Mouse (Mus musculus) thymus, adult 2 months (tissue): ENCODE data around the gene Rsu1. TPM values are rescaled to one million over a fixed set of nuclear protein-coding genes. Genes with fewer than 3 reads are reported as not detected.

ENCODE experiments used
- DNase-seq: peaks from one replicate; pipeline ENCODE4 v3.0.0; 2021
- H3K27ac ChIP-seq: fragments of 200-500 bp; 2 replicates; pipeline ENCODE4 v1.5.1; 2012; ENCODE audit warnings: low read length, control low read depth; ENCODE audit not compliant: control insufficient read depth, insufficient read depth
- H3K27me3 ChIP-seq: fragments of 200-500 bp; 2 replicates; pipeline ENCODE4 v1.6.1; 2012; ENCODE audit warnings: mild to moderate bottlenecking, low read length, moderate library complexity, mixed read lengths; ENCODE audit not compliant: control insufficient read depth, insufficient read depth
- H3K36me3 ChIP-seq: fragments of 200-500 bp; 2 replicates; pipeline ENCODE4 v1.6.1; 2012; ENCODE audit warnings: mild to moderate bottlenecking, low read length, moderate library complexity; ENCODE audit not compliant: control insufficient read depth, insufficient read depth
- H3K4me1 ChIP-seq: fragments of 200-500 bp; replicated peaks from 2 replicates; pipeline ENCODE4 v1.6.1; 2012; ENCODE audit warnings: low read length; ENCODE audit not compliant: control insufficient read depth, insufficient read depth
- H3K4me3 ChIP-seq: fragments of 200-500 bp; 2 replicates; pipeline ENCODE4 v1.5.1; 2012; ENCODE audit warnings: mild to moderate bottlenecking, low read length, control low read depth, moderate library complexity; ENCODE audit not compliant: control insufficient read depth, insufficient read depth
- CTCF ChIP-seq: fragments of 200-500 bp; IDR thresholded peaks from 2 replicates; pipeline ENCODE4 v1.5.1; 2012; ENCODE audit warnings: mild to moderate bottlenecking, control low read depth, low read length, moderate library complexity, borderline replicate concordance; ENCODE audit not compliant: control insufficient read depth, poor library complexity, insufficient read depth; ENCODE audit errors: extremely low read depth
- POLR2A ChIP-seq: fragments of 200-500 bp; IDR thresholded peaks from 2 replicates; pipeline ENCODE4 v1.6.1; 2012; ENCODE audit warnings: mild to moderate bottlenecking, low read length, control low read depth, moderate library complexity; ENCODE audit not compliant: control insufficient read depth, poor library complexity, insufficient read depth; ENCODE audit errors: extremely low read depth
- WGBS: fragments of 180-500 bp; shearing (Covaris S2); methylation state at CpG from one replicate; pipeline ENCODE4 v1.1.7; 2018; 5-methylcytosine and 5-hydroxymethylcytosine counted together
- polyA plus RNA-seq: library from polyadenylated mRNA; depleted of rRNA; stranded (reverse); fragments of >200 nt; gene quantifications from 2 replicates; pipeline ENCODE4 v1.2.3, GENCODE M21; 2012

The Rsu1 gene
- polyA plus RNA-seq, 1 experiment = 43.0 TPM

DNA sequence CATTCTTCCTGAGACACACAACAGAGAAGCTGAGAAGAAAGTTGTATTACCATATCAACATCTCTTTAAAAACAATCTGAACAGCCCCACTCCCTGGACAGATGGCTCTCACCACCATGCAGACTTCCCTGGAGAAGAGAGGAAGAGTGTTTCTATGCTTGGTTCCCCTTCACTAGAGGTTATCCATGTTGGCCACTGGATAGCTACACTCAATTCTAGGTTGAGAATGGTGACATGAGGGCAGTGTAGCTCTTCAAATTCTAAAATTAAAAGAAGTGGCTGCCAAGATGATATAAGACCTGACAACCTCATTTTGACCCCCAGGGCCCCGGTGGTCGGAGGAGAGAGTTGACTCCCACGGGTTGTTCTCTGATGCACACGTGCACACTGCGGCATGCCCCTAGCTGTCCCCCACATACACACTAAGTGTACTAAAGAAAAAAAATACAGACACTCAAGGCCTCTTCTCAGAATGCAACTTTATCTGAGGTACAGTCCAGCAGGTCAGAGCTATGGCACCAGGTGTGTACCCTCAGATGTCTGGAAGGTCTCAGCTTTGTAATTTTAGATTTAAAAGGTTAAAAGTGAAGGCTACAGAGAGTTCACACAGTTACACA is 179.7 kb downstream of the Rsu1 start:
- no peak for DNase-seq
- 93% methylated on average over 5 of the region's 5 CpGs for WGBS
- H3K4me3 ChIP-seq = no peak overlapping the region
- TF ChIP-seq POLR2A (no peak), CTCF (no peak)
- no peaks in the 10 kb centered on the region; the same call in 1 of the 2 replicates for H3K27me3 ChIP-seq
- no peaks in the 10 kb centered on the region for H3K36me3 ChIP-seq
- no peaks in the 10 kb centered on the region for H3K4me1 ChIP-seq
- no peak overlapping the region for H3K27ac ChIP-seq

DNA sequence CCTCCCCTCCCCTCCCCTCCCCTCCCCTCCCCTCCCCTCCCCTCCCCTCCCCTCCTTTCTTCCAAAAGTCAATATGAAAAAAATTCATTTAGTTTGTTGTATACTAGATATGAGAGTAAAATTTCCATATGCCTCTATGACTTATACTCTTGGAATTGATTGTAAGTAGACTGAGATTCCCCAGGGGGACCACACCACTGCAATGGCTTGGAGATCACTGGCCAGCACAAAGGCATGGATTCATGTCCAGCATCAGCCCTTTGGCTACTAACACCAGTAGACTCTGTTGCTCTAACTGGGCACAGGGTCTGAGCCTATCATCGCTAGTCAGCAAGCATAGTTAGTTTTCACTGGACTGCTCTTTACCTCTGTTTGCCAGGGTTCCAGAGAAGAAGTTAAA is 180.4 kb downstream of the Rsu1 start:
- WGBS = 97% methylated on average over 1 of the region's 1 CpGs
- Histone ChIP-seq H3K27me3 (no peaks in the 10 kb centered on the region; the same call in 1 of the 2 replicates), H3K36me3 (no peaks in the 10 kb centered on the region), H3K4me3 (no peak overlapping the region), H3K27ac (no peak overlapping the region), H3K4me1 (no peaks in the 10 kb centered on the region)
- DNase-seq = no peak
- no peak for TF ChIP-seq CTCF
- no peak for TF ChIP-seq POLR2A

DNA sequence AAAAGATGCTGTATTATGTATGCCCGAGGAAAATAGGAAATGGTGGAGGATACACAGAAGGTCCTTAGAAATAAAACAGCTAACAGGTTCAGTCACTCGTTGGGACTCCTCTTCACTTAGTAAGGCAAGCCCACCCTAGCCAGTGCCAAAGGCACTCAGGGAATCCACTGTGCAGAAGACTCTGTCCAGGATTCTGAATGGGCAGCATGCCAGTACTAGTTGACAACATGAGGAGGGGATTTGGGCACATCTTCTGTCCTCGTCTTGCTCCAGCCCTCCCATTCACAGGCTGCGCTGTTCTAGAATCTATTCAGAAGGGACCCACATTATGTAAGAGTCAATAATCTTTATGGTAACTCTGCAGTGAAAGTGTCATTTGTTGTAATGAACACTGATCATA is 181.4 kb downstream of the Rsu1 start:
- Histone ChIP-seq H3K4me3 (no peak overlapping the region), H3K27me3 (no peaks in the 10 kb centered on the region; the same call in 1 of the 2 replicates), H3K4me1 (no peaks in the 10 kb centered on the region), H3K27ac (no peak overlapping the region), H3K36me3 (no peaks in the 10 kb centered on the region)
- TF ChIP-seq POLR2A (no peak), CTCF (no peak)
- WGBS = 94% methylated on average over 4 of the region's 4 CpGs
- no peak for DNase-seq

DNA sequence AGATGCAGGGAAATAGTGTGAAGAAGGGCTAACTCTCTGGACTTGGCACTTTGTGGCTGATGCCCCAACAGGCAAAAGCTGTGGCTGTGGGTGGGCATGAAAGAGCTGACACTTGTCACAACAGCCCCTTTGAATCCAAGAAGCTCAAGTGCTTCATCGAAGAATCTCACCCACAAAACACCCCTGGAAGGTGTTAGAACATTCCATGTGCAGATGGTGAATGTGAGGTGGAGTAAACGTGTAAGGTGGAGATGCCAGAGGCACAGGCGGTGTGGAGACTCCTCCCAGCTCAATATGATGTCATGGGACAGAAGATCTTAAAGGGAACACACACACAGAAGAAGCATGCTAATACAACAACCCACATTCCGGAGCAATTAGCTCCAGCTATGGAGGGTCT is 182.9 kb downstream of the Rsu1 start:
- Histone ChIP-seq H3K4me1 (no peaks in the 10 kb centered on the region), H3K27me3 (no peaks in the 10 kb centered on the region; the same call in 1 of the 2 replicates), H3K36me3 (no peaks in the 10 kb centered on the region), H3K4me3 (no peak overlapping the region), H3K27ac (no peak overlapping the region)
- no peak for TF ChIP-seq POLR2A
- no peak for TF ChIP-seq CTCF
- WGBS = 83% methylated on average over 4 of the region's 4 CpGs
- no peak for DNase-seq

DNA sequence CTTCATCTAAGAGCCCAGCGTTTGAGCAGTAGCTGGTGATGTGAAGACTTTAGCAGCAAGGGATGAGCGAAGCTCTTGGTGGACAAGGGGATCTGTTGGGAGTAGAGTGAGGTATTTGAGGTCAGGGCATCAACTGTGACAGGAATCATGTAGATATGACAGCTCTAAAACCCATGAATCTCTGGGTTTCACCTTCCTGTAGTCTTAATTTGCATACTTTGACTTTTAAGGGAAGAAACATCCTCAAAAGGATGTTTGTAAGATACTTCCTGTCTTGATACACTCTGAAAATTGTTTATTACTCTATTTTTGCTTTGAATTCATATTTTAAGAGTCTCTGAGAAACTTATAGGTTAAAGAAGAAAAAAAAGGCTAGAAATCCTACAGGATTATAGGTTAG is 183.4 kb downstream of the Rsu1 start:
- no peak overlapping the region for H3K27ac ChIP-seq
- H3K27me3 ChIP-seq = no peaks in the 10 kb centered on the region; the same call in 1 of the 2 replicates
- 95% methylated on average over 2 of the region's 2 CpGs for WGBS
- H3K4me3 ChIP-seq = no peak overlapping the region
- TF ChIP-seq CTCF (no peak), POLR2A (no peak)
- H3K4me1 ChIP-seq = no peaks in the 10 kb centered on the region
- H3K36me3 ChIP-seq = no peaks in the 10 kb centered on the region
- DNase-seq = no peak

DNA sequence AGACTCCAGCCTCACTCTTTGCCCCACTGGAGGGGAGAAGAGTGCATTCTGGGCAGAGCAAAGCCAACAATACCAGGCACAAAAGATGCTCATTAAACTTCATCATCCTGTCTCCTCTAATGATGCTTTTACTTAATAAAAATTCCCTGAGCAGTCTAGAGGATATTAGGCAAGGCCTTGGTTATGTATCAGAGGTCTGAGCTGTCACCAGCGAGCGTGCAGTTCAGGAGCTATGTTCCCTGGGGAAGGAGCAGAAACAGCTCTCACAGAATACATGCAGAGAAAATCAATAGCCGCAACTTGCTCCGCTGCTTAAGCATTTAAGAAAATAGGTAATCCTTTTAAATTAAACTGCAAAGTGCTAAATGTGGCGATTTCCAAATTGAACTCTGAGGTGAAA is 187.0 kb downstream of the Rsu1 start:
- no peak overlapping the region for H3K27ac ChIP-seq
- 99% methylated on average over 5 of the region's 5 CpGs for WGBS
- no peaks in the 10 kb centered on the region; the same call in 1 of the 2 replicates for H3K27me3 ChIP-seq
- no peak for TF ChIP-seq CTCF
- TF ChIP-seq POLR2A = no peak
- no peaks in the 10 kb centered on the region for H3K36me3 ChIP-seq
- H3K4me3 ChIP-seq = no peak overlapping the region
- no peak for DNase-seq
- no peaks in the 10 kb centered on the region for H3K4me1 ChIP-seq

DNA sequence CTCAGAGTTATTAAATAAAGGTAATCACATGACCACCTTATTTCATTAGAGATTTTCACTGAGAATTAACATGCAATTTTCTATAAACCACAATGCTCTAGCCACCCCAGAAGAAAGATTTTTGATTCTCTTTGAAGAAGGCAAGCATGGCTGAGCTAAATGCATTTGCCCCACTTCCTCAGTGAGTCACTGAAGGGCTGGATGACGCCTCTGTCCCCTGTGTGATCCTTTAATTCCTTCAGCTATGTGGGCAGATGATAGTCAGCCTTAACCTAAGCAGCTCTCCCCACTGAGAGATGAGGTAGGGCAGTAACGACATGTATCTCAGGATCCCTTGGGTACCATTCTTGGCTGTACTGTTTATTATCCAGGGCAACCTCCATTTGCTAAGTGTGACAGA is 190.7 kb downstream of the Rsu1 start:
- DNase-seq = no peak
- TF ChIP-seq POLR2A = no peak
- no peak for TF ChIP-seq CTCF
- no peaks in the 10 kb centered on the region for H3K27me3 ChIP-seq
- 83% methylated on average over 2 of the region's 2 CpGs for WGBS
- H3K36me3 ChIP-seq = no peaks in the 10 kb centered on the region
- no peak overlapping the region for H3K27ac ChIP-seq
- H3K4me3 ChIP-seq = no peak overlapping the region
- H3K4me1 ChIP-seq = no peaks in the 10 kb centered on the region
